Mouse (Mus musculus) right cerebral cortex, adult 2 months (tissue): ENCODE results near the gene Spag17.

ENCODE experiments used
- DNase-seq, 2 experiments: peaks; one replicate each; pipeline ENCODE4 v3.0.0; 2021 to 2022; ENCODE audit warnings: low spot score in 2 of 2

Spag17 gene

GRCm38 (mm10) chr3:100163556-100163955, 278.4 kb downstream of the Spag17 start:
- no peak for DNase-seq

- DNase-seq = no peak
Observed at GRCm38 (mm10) chr3:100164991-100165390, 279.8 kb downstream of the Spag17 start.

- no peak for DNase-seq
Observed at GRCm38 (mm10) chr3:100176031-100176430, 290.8 kb downstream of the Spag17 start.

GRCm38 (mm10) chr3:100180471-100180870, 295.3 kb downstream of the Spag17 start:
- DNase-seq = no peak

- peak; percentile 82 to 84 for DNase-seq
Observed at GRCm38 (mm10) chr3:100189444-100189843, 304.2 kb downstream of the Spag17 start.

- DNase-seq = no peak
Observed at GRCm38 (mm10) chr3:100189861-100190260, 304.7 kb downstream of the Spag17 start.
